Mouse (Mus musculus): ENCODE data around the gene Smndc1. TPM values are rescaled to one million over a fixed set of nuclear protein-coding genes. Genes with fewer than 3 reads are reported as not detected.

Smndc1 gene
- polyA plus RNA-seq (2015; fragmentation: Nextera tagmentation; extraction: Ambion mirVana), result 38.5 and 41.8 TPM in 2 replicates

DNA sequence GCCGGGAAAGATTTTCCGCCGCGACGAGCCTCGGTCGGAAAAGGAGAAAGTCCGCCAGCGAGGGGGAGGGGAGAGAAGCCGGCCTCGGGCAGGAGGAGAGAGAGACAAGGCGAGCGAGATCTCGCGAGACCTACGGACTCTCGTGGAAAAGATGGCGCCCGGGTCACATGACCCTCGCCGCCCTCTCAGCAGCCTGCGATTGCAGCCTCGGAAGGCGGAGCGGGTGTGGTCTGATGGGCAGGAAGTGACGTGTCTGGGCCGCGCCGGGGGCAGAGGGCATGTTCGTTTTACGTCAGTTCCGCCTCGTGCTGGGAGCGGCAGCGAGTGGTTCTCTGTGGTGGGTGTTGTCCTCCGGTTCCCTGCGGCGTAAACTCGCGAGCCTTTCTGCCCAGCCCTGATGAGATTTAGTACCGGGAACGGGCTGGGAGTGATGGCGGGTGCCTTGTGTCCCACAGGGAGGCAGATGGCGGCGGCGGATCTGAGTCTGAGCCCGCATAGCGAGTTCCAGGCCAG is at the start of gene Smndc1:
TSS of gene Smndc1 (minus strand) at position 84 of the 513 bp plus-strand sequence.
- H3K27ac ChIP-seq, result peak within 1 kb of the TSS; percentile 97
- peak within 1 kb of the TSS; percentile 99 for H3K9ac ChIP-seq
- peaks cover 28% of the 10 kb centered on the region for H3K36me3 ChIP-seq
- under 1% methylated on average over 41 of the region's 48 CpGs for WGBS
- ATAC-seq (ENCODE audit: borderline replicate concordance, extremely low read depth, low FRiP score, low TSS enrichment), result peak; percentile 99
- H3K4me3 ChIP-seq, result peak within 1 kb of the TSS; percentile 100
- peak within 1 kb of the TSS; percentile 66 for H3K4me2 ChIP-seq
- no peaks in the 10 kb centered on the region for H3K9me3 ChIP-seq
- no peaks in the 10 kb centered on the region for H3K27me3 ChIP-seq
- H3K4me1 ChIP-seq, result peaks cover 26% of the 10 kb centered on the region

DNA sequence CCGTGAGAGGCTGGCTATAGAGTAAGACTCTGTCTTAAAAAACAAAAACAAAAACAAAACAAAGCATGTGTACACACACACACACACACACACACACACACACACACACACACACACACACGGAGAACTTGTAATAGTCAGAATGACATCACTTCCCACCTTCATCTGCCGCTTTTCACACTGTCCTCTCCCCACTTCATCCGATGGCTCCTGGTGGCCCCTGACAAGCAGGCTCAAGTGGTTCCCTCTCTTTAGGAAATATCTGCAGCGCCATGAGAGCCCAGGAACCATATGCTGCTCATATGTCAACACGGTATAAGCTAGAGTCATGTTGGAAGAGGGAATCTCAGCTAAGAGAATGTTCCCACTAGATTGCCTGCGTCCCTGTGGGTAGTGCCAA is 49.0 kb upstream of the Smndc1 start:
- Histone ChIP-seq H3K4me1 (peaks cover 30% of the 10 kb centered on the region), H3K4me2 (no peak overlapping the region), H3K27me3 (no peaks in the 10 kb centered on the region), H3K4me3 (no peak overlapping the region), H3K9ac (no peak overlapping the region), H3K9me3 (no peaks in the 10 kb centered on the region), H3K36me3 (no peaks in the 10 kb centered on the region), H3K27ac (no peak overlapping the region)
- WGBS, result 52% methylated on average over 7 of the region's 7 CpGs
- no peak for ATAC-seq (ENCODE audit: borderline replicate concordance, extremely low read depth, low FRiP score, low TSS enrichment)

GRCm38 (mm10) chr19:53437991-53438390 is 47.6 kb upstream of the Smndc1 start:
- H3K27me3 ChIP-seq, result no peaks in the 10 kb centered on the region
- no peak for ATAC-seq (ENCODE audit: borderline replicate concordance, extremely low read depth, low FRiP score, low TSS enrichment)
- no peaks in the 10 kb centered on the region for H3K9me3 ChIP-seq
- H3K4me3 ChIP-seq, result no peak overlapping the region
- H3K4me1 ChIP-seq, result peaks cover 30% of the 10 kb centered on the region
- H3K36me3 ChIP-seq, result no peaks in the 10 kb centered on the region
- peak overlapping the region; percentile 45 for H3K27ac ChIP-seq
- WGBS, result 67% methylated on average over 8 of the region's 8 CpGs
- no peak overlapping the region for H3K9ac ChIP-seq
- H3K4me2 ChIP-seq, result peak overlapping the region; percentile 22; the same call in 1 of the 2 replicates

DNA sequence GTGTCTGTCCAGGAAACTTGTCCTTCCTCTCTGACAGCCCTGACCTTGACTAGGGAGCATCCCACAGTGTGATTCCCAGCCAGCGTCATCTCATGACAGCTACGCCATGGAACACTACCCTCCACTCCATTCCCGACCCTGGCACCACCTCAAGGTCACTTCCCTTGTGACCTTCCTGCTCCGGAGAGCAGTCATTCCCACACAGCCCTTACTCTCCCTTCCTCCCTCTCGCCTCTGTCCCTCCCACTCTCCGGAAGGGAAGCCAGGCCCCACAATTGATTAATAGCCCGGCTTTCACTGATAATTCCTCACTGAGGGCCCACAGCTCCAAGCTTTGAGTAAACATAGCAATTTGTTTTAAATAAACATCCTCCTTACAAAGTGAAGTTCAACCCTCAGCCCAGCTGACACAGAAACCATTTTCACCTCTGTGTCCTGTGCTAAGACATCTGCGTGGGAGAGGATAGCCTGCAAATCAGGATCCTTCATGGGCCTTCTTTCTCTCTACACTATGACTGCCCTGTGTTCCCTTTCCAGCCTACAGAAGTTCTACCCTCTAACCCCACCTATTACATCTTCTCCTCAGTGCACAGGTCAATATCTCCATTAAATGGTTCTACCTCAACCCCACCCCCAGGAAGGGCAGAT is 47.1 kb upstream of the Smndc1 start:
- H3K36me3 ChIP-seq, result no peaks in the 10 kb centered on the region
- peaks cover 30% of the 10 kb centered on the region for H3K4me1 ChIP-seq
- H3K27ac ChIP-seq, result peak overlapping the region; percentile 45
- H3K9ac ChIP-seq, result no peak overlapping the region
- peak overlapping the region; percentile 22 for H3K4me2 ChIP-seq
- H3K9me3 ChIP-seq, result no peaks in the 10 kb centered on the region
- ATAC-seq (ENCODE audit: borderline replicate concordance, extremely low read depth, low FRiP score, low TSS enrichment), result peak; percentile 82
- WGBS, result 19% methylated on average over 8 of the region's 8 CpGs
- no peak overlapping the region for H3K4me3 ChIP-seq
- H3K27me3 ChIP-seq, result no peaks in the 10 kb centered on the region

DNA sequence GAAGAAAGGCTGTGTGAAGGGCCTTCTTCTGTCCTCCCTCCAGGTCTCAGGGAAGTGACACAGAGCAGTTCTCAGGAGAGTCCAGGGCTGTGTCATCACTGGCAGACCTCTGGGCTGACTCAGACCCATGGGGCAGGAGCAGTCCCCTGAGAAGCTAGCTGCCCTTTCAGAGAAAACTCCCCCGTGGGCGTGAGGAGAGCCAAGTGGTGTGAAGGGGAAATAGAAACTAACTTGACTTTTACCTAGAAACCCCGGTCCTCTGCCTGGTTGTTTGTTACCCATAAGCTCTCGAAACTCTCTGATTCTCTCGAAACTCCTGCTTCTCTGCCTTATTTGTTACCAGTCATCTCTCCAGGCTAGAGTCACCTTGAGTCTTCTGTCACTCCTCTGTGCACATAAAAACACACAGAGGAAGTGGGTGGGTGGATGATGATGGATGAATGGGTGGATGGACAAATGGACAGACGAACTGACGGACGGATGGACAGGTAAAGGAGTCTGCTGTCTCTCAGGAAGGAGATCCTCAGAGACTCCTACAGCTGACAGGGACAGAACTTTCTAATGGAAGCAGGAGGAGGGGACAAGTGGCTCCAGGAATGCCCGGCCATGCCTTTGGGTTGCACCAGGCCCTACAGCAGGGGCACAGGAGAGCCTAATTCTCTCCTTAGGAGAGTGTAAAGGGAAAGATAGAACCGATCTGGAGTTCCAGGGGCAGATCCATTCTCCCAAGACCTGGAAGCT is 43.7 kb upstream of the Smndc1 start:
- H3K27me3 ChIP-seq, result no peaks in the 10 kb centered on the region
- H3K36me3 ChIP-seq, result no peaks in the 10 kb centered on the region
- no peak overlapping the region for H3K9ac ChIP-seq
- H3K4me3 ChIP-seq, result no peak overlapping the region
- no peak overlapping the region for H3K4me2 ChIP-seq
- H3K4me1 ChIP-seq, result peaks cover 21% of the 10 kb centered on the region
- 70% methylated on average over 10 of the region's 10 CpGs for WGBS
- no peak overlapping the region for H3K27ac ChIP-seq
- H3K9me3 ChIP-seq, result no peaks in the 10 kb centered on the region
- no peak for ATAC-seq (ENCODE audit: borderline replicate concordance, extremely low read depth, low FRiP score, low TSS enrichment)

DNA sequence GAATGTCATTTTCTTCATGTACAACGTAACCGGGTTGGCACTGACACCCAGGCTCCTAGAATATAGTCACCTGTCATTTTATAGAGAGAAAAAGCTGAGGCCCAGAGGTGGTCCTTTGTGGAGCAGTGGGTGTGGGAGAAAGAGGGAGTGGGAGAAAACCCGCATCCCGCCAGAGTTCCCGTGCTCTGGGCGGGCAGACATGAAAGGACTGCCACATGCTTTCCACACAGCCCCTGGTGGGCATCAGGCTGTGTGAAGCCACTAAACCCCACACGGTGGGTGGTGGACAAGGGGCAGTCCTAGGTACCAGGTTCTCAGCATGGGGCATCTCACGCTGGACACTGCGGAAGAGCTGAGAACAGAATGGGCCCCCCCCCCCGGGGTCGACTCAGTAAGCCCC is 40.6 kb upstream of the Smndc1 start:
- no peak for ATAC-seq (ENCODE audit: borderline replicate concordance, extremely low read depth, low FRiP score, low TSS enrichment)
- H3K4me1 ChIP-seq, result peaks cover 14% of the 10 kb centered on the region
- H3K9ac ChIP-seq, result no peak overlapping the region
- H3K36me3 ChIP-seq, result no peaks in the 10 kb centered on the region
- H3K4me3 ChIP-seq, result no peak overlapping the region
- no peaks in the 10 kb centered on the region for H3K9me3 ChIP-seq
- no peak overlapping the region for H3K4me2 ChIP-seq
- no peaks in the 10 kb centered on the region for H3K27me3 ChIP-seq
- 84% methylated on average over 11 of the region's 11 CpGs for WGBS
- no peak overlapping the region for H3K27ac ChIP-seq

DNA sequence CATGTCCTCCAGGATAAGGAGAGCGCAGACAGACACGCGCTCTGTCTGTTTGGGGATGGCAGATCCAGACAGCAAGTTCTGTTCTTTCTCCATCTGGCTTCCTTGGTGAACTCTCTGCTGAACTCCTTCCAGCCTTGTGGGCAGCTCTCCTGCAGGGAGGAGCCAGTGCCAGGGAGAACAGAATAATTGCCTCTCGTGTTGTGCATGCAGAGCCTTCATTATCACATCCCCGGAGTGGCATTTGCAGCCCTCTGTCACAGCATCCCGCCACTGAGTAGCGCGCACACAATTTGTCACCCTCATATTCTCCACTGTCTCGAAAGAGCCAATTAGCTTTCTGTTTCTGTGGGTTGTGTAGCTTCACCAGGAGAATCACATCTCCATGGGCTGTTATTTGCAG is 40.0 kb upstream of the Smndc1 start:
- Histone ChIP-seq H3K36me3 (no peaks in the 10 kb centered on the region), H3K27ac (no peak overlapping the region), H3K4me3 (no peak overlapping the region), H3K9me3 (no peaks in the 10 kb centered on the region), H3K27me3 (no peaks in the 10 kb centered on the region), H3K9ac (no peak overlapping the region), H3K4me2 (no peak overlapping the region), H3K4me1 (peaks cover 14% of the 10 kb centered on the region)
- ATAC-seq (ENCODE audit: borderline replicate concordance, extremely low read depth, low FRiP score, low TSS enrichment), result no peak
- WGBS, result 59% methylated on average over 9 of the region's 9 CpGs

GRCm38 (mm10) chr19:53427817-53428216 is 37.4 kb upstream of the Smndc1 start:
- peak; percentile 21; the same call in 1 of the 2 replicates for ATAC-seq (ENCODE audit: borderline replicate concordance, extremely low read depth, low FRiP score, low TSS enrichment)
- no peak overlapping the region for H3K4me3 ChIP-seq
- no peaks in the 10 kb centered on the region for H3K9me3 ChIP-seq
- H3K4me2 ChIP-seq, result peak overlapping the region; percentile 26
- H3K27ac ChIP-seq, result peak overlapping the region; percentile 59
- H3K9ac ChIP-seq, result no peak overlapping the region
- H3K27me3 ChIP-seq, result no peaks in the 10 kb centered on the region
- no peaks in the 10 kb centered on the region for H3K36me3 ChIP-seq
- peaks cover 24% of the 10 kb centered on the region for H3K4me1 ChIP-seq
- 32% methylated on average over 8 of the region's 8 CpGs for WGBS

- ATAC-seq (ENCODE audit: borderline replicate concordance, extremely low read depth, low FRiP score, low TSS enrichment), result no peak
- 41% methylated on average over 7 of the region's 7 CpGs for WGBS
- H3K27ac ChIP-seq, result peak overlapping the region; percentile 59; the same call in 1 of the 2 replicates
- H3K4me3 ChIP-seq, result no peak overlapping the region
- H3K9me3 ChIP-seq, result no peaks in the 10 kb centered on the region
- peaks cover 24% of the 10 kb centered on the region for H3K4me1 ChIP-seq
- no peak overlapping the region for H3K9ac ChIP-seq
- no peaks in the 10 kb centered on the region for H3K27me3 ChIP-seq
- H3K36me3 ChIP-seq, result no peaks in the 10 kb centered on the region
- peak overlapping the region; percentile 26 for H3K4me2 ChIP-seq
These were observed 37.0 kb upstream of the Smndc1 start for GRCm38 (mm10) chr19:53427346-53427745.

GRCm38 (mm10) chr19:53425824-53426223 is 35.4 kb upstream of the Smndc1 start:
- Histone ChIP-seq H3K9me3 (no peaks in the 10 kb centered on the region), H3K27ac (no peak overlapping the region), H3K27me3 (no peaks in the 10 kb centered on the region), H3K4me1 (peaks cover 31% of the 10 kb centered on the region), H3K4me2 (no peak overlapping the region), H3K36me3 (no peaks in the 10 kb centered on the region), H3K4me3 (no peak overlapping the region), H3K9ac (no peak overlapping the region)
- 79% methylated on average over 8 of the region's 8 CpGs for WGBS
- ATAC-seq (ENCODE audit: borderline replicate concordance, extremely low read depth, low FRiP score, low TSS enrichment), result no peak

- ATAC-seq (ENCODE audit: borderline replicate concordance, extremely low read depth, low FRiP score, low TSS enrichment), result no peak
- 44% methylated on average over 18 of the region's 18 CpGs for WGBS
- peak overlapping the region; percentile 34 for H3K4me2 ChIP-seq
- H3K27me3 ChIP-seq, result no peaks in the 10 kb centered on the region
- H3K4me3 ChIP-seq, result no peak overlapping the region
- no peak overlapping the region for H3K27ac ChIP-seq
- no peaks in the 10 kb centered on the region for H3K9me3 ChIP-seq
- H3K4me1 ChIP-seq, result peaks cover 34% of the 10 kb centered on the region
- no peaks in the 10 kb centered on the region for H3K36me3 ChIP-seq
- no peak overlapping the region for H3K9ac ChIP-seq
These were observed 34.3 kb upstream of the Smndc1 start for GRCm38 (mm10) chr19:53424629-53425028.
